Mouse (Mus musculus): ENCODE data around the gene Gif. TPM values are rescaled to one million over a fixed set of nuclear protein-coding genes. Genes with fewer than 3 reads are reported as not detected.

Gif gene
- polyA plus RNA-seq (2015; fragmentation: Nextera tagmentation; extraction: Ambion mirVana), result not detected in 2 replicates

GRCm38 (mm10) chr19:11747298-11747697 is at the start of gene Gif:
TSS of gene Gif (plus strand) at chr19:11747554.
- no peak for ATAC-seq (replicated peaks)
- Histone ChIP-seq H3K9me3 (no peaks in the 10 kb centered on the region), H3K36me3 (replicated peaks) (no peaks in the 10 kb centered on the region), H3K4me1 (no peaks in the 10 kb centered on the region), H3K9ac (no peak within 1 kb of the TSS), H3K27ac (no peak within 1 kb of the TSS), H3K4me3 (no peak within 1 kb of the TSS), H3K27me3 (replicated peaks) (no peaks in the 10 kb centered on the region), H3K4me2 (no peak within 1 kb of the TSS)
- 81% methylated on average over 2 of the region's 2 CpGs for WGBS

GRCm38 (mm10) chr19:11698342-11698741 is 49.0 kb upstream of the Gif start:
- 93% methylated on average over 6 of the region's 6 CpGs for WGBS

GRCm38 (mm10) chr19:11712451-11712850 is 34.9 kb upstream of the Gif start:
- no peaks in the 10 kb centered on the region for H3K27me3 ChIP-seq (replicated peaks)
- H3K4me3 ChIP-seq, result no peak overlapping the region
- no peak for ATAC-seq (replicated peaks)
- H3K27ac ChIP-seq, result no peak overlapping the region
- no peaks in the 10 kb centered on the region for H3K36me3 ChIP-seq (replicated peaks)
- H3K4me1 ChIP-seq, result no peaks in the 10 kb centered on the region
- no peak overlapping the region for H3K4me2 ChIP-seq
- no peak overlapping the region for H3K9ac ChIP-seq
- WGBS, result 88% methylated on average over 4 of the region's 4 CpGs
- H3K9me3 ChIP-seq, result no peaks in the 10 kb centered on the region

More at GRCm38 (mm10) chr19:11698342-11698741, 49.0 kb upstream of the Gif start:
- H3K4me3 ChIP-seq, result no peak overlapping the region
- no peaks in the 10 kb centered on the region for H3K4me1 ChIP-seq
- H3K27me3 ChIP-seq (replicated peaks), result no peaks in the 10 kb centered on the region
- no peaks in the 10 kb centered on the region for H3K9me3 ChIP-seq
- H3K9ac ChIP-seq, result no peak overlapping the region
- H3K27ac ChIP-seq, result no peak overlapping the region
- H3K36me3 ChIP-seq (replicated peaks), result no peaks in the 10 kb centered on the region
- no peak overlapping the region for H3K4me2 ChIP-seq
- ATAC-seq (replicated peaks), result no peak

GRCm38 (mm10) chr19:11720071-11720470 is 27.3 kb upstream of the Gif start:
- Histone ChIP-seq H3K27me3 (replicated peaks) (no peaks in the 10 kb centered on the region), H3K4me3 (no peak overlapping the region), H3K4me2 (no peak overlapping the region), H3K36me3 (replicated peaks) (no peaks in the 10 kb centered on the region), H3K4me1 (no peaks in the 10 kb centered on the region), H3K27ac (no peak overlapping the region), H3K9ac (no peak overlapping the region), H3K9me3 (no peaks in the 10 kb centered on the region)
- 85% methylated on average over 3 of the region's 3 CpGs for WGBS
- no peak for ATAC-seq (replicated peaks)

- H3K9ac ChIP-seq, result no peak overlapping the region
- ATAC-seq (replicated peaks), result no peak
- H3K27ac ChIP-seq, result no peak overlapping the region
- no peaks in the 10 kb centered on the region for H3K4me1 ChIP-seq
- 88% methylated on average over 2 of the region's 2 CpGs for WGBS
- H3K4me2 ChIP-seq, result no peak overlapping the region
- H3K36me3 ChIP-seq (replicated peaks), result no peaks in the 10 kb centered on the region
- no peaks in the 10 kb centered on the region for H3K9me3 ChIP-seq
- H3K4me3 ChIP-seq, result no peak overlapping the region
- H3K27me3 ChIP-seq (replicated peaks), result no peaks in the 10 kb centered on the region
Measured at GRCm38 (mm10) chr19:11723870-11724269, 23.5 kb upstream of the Gif start.

GRCm38 (mm10) chr19:11724275-11724674 is 23.1 kb upstream of the Gif start:
- no peak for ATAC-seq (replicated peaks)
- WGBS, result 78% methylated on average over 6 of the region's 6 CpGs

GRCm38 (mm10) chr19:11725915-11726314 is 21.4 kb upstream of the Gif start:
- no peak overlapping the region for H3K4me3 ChIP-seq
- 86% methylated on average over 2 of the region's 2 CpGs for WGBS
- H3K9me3 ChIP-seq, result no peaks in the 10 kb centered on the region
- H3K27me3 ChIP-seq (replicated peaks), result no peaks in the 10 kb centered on the region
- H3K4me2 ChIP-seq, result no peak overlapping the region
- no peak overlapping the region for H3K9ac ChIP-seq
- no peak overlapping the region for H3K27ac ChIP-seq
- H3K36me3 ChIP-seq (replicated peaks), result no peaks in the 10 kb centered on the region
- H3K4me1 ChIP-seq, result no peaks in the 10 kb centered on the region
- no peak for ATAC-seq (replicated peaks)

More at GRCm38 (mm10) chr19:11724275-11724674, 23.1 kb upstream of the Gif start:
- Histone ChIP-seq H3K4me2 (no peak overlapping the region), H3K4me3 (no peak overlapping the region), H3K27ac (no peak overlapping the region), H3K36me3 (replicated peaks) (no peaks in the 10 kb centered on the region), H3K4me1 (no peaks in the 10 kb centered on the region), H3K9me3 (no peaks in the 10 kb centered on the region), H3K9ac (no peak overlapping the region), H3K27me3 (replicated peaks) (no peaks in the 10 kb centered on the region)

- no peak for ATAC-seq (replicated peaks)
- Histone ChIP-seq H3K9ac (no peak overlapping the region), H3K9me3 (no peaks in the 10 kb centered on the region), H3K27me3 (replicated peaks) (no peaks in the 10 kb centered on the region), H3K4me1 (no peaks in the 10 kb centered on the region), H3K4me3 (no peak overlapping the region), H3K36me3 (replicated peaks) (no peaks in the 10 kb centered on the region), H3K4me2 (no peak overlapping the region), H3K27ac (no peak overlapping the region)
- WGBS, result 91% methylated on average over 5 of the region's 5 CpGs
Measured at GRCm38 (mm10) chr19:11727304-11727703, 20.1 kb upstream of the Gif start.

- Histone ChIP-seq H3K27ac (no peak overlapping the region), H3K4me1 (no peaks in the 10 kb centered on the region), H3K9me3 (no peaks in the 10 kb centered on the region), H3K9ac (no peak overlapping the region), H3K36me3 (replicated peaks) (no peaks in the 10 kb centered on the region), H3K27me3 (replicated peaks) (no peaks in the 10 kb centered on the region), H3K4me3 (no peak overlapping the region), H3K4me2 (no peak overlapping the region)
- WGBS, result 83% methylated on average over 1 of the region's 1 CpGs
- no peak for ATAC-seq (replicated peaks)
Measured at GRCm38 (mm10) chr19:11730278-11730677, 17.1 kb upstream of the Gif start.

GRCm38 (mm10) chr19:11736455-11736854 is 10.9 kb upstream of the Gif start:
- 66% methylated on average over 1 of the region's 1 CpGs for WGBS
- H3K27ac ChIP-seq, result no peak overlapping the region
- no peak overlapping the region for H3K4me3 ChIP-seq
- H3K9ac ChIP-seq, result no peak overlapping the region
- no peaks in the 10 kb centered on the region for H3K36me3 ChIP-seq (replicated peaks)
- H3K4me2 ChIP-seq, result no peak overlapping the region
- H3K4me1 ChIP-seq, result no peaks in the 10 kb centered on the region
- ATAC-seq (replicated peaks), result no peak
- H3K27me3 ChIP-seq (replicated peaks), result no peaks in the 10 kb centered on the region
- no peaks in the 10 kb centered on the region for H3K9me3 ChIP-seq

- H3K4me1 ChIP-seq, result no peaks in the 10 kb centered on the region
- no peak overlapping the region for H3K9ac ChIP-seq
- no peak for ATAC-seq (replicated peaks)
- no peak overlapping the region for H3K4me2 ChIP-seq
- H3K27me3 ChIP-seq (replicated peaks), result no peaks in the 10 kb centered on the region
- no peaks in the 10 kb centered on the region for H3K36me3 ChIP-seq (replicated peaks)
- no peak overlapping the region for H3K4me3 ChIP-seq
- H3K27ac ChIP-seq, result no peak overlapping the region
- H3K9me3 ChIP-seq, result no peaks in the 10 kb centered on the region
Measured at GRCm38 (mm10) chr19:11745680-11746079, 1.7 kb upstream of the Gif start.

GRCm38 (mm10) chr19:11765059-11765458 is 17.7 kb downstream of the Gif start:
- Histone ChIP-seq H3K36me3 (replicated peaks) (no peaks in the 10 kb centered on the region), H3K9ac (no peak overlapping the region), H3K27ac (no peak overlapping the region), H3K4me2 (no peak overlapping the region), H3K4me3 (no peak overlapping the region), H3K9me3 (no peaks in the 10 kb centered on the region), H3K4me1 (peaks cover 2% of the 10 kb centered on the region; the same call in 1 of the 2 replicates), H3K27me3 (replicated peaks) (no peaks in the 10 kb centered on the region)
- 88% methylated on average over 3 of the region's 3 CpGs for WGBS
- ATAC-seq (replicated peaks), result no peak

- WGBS, result 68% methylated on average over 4 of the region's 4 CpGs
- Histone ChIP-seq H3K4me1 (peaks cover 11% of the 10 kb centered on the region), H3K9me3 (no peaks in the 10 kb centered on the region), H3K4me3 (no peak overlapping the region), H3K27ac (no peak overlapping the region), H3K27me3 (replicated peaks) (no peaks in the 10 kb centered on the region), H3K36me3 (replicated peaks) (no peaks in the 10 kb centered on the region), H3K9ac (no peak overlapping the region), H3K4me2 (no peak overlapping the region)
- ATAC-seq (replicated peaks), result no peak
Measured at GRCm38 (mm10) chr19:11766413-11766812, 19.1 kb downstream of the Gif start.

Data from midbrain, embryonic 15.5 days (tissue).